Mouse (Mus musculus): ENCODE data around the gene Inpp4b. TPM values are rescaled to one million over a fixed set of nuclear protein-coding genes. Genes with fewer than 3 reads are reported as not detected.

The Inpp4b gene
- polyA plus RNA-seq, 1 experiment from 2014 or later = 11.0 TPM

DNA sequence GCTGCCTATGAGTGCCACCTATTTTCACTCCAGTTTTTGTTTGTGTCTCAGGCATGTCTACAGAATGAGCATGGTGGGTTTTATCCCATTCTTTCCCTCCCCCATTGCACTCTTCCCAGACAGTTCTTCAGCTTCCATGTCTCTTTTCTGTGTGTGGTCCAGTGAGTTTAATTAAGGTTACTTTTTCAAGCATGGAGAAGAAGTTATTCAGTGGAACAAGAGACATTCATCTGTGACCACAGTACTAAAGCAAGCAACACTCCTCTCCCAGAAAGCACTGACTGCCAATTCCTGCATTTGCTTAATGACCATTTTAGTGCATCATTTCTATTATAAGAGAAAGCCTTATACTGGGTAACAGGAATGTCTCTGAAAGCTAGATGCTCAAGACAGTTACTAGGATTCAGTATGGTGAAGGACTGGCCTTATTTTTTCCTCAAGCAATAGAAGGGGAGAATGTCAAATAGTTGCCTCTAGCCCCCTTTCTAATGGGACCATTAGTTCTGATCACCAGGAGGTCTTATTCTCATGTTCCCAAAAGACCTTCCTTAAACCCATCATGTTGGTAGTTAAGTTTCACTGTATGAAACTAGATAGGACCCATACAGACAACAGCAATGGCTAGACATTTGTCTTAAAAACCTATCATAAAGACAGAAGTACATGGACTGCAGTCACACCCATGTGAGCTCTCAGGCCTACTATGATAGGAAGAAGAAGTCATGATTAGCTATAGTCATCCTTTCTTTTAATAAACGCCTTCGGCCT, 147.7 kb downstream of the Inpp4b start:
- ATAC-seq = no peak
- no peaks in the 10 kb centered on the region for H3K4me1 ChIP-seq (ENCODE audit: control insufficient read depth, insufficient read depth, low read length)
- H3K9ac ChIP-seq (ENCODE audit: low read depth, low read length) = no peak overlapping the region
- no peak overlapping the region for H3K4me2 ChIP-seq (ENCODE audit: low read length)
- WGBS = 81% methylated on average over 2 of the region's 2 CpGs
- H3K27me3 ChIP-seq (ENCODE audit: control insufficient read depth, insufficient read depth, low read depth, low read length) = no peaks in the 10 kb centered on the region
- no peak overlapping the region for H3K4me3 ChIP-seq (ENCODE audit: low read depth, low read length)
- H3K36me3 ChIP-seq (ENCODE audit: control insufficient read depth, insufficient read depth, low read length) = no peaks in the 10 kb centered on the region
- no peaks in the 10 kb centered on the region for H3K9me3 ChIP-seq (replicated peaks; ENCODE audit: control insufficient read depth, low read length, poor library complexity, severe bottlenecking)
- no peak overlapping the region for H3K27ac ChIP-seq (ENCODE audit: low read length)

DNA sequence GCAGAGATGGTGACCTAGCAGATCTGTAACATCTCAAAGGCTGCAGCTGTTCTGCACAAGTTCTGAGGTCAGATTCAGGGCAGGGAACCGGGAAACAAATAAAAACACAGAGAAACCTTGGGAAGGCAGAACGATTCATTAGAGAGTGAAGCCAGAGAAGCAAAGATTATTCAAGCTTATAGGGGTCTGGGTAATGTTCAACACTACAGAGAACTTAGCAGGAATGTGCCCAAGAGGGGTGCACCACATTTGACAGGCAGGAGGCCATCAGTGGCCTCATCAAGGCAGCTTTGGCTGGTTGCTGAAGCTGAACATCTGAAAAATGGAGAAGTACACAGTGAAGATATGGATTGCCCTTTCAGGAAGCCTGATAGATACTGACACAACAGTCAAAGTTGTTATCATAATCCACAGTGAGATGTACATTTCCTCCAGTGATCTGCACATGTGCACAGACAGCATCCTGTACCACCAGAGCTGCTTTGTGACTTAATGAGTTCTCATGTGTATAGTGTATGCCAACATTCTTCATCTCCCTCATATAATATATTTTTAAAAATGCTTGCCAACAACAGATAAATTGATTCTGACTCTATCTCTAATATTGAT, 148.8 kb downstream of the Inpp4b start:
- Histone ChIP-seq H3K4me2 (ENCODE audit: low read length) (no peak overlapping the region), H3K36me3 (ENCODE audit: control insufficient read depth, insufficient read depth, low read length) (no peaks in the 10 kb centered on the region), H3K9me3 (replicated peaks; ENCODE audit: control insufficient read depth, low read length, poor library complexity, severe bottlenecking) (no peaks in the 10 kb centered on the region), H3K4me3 (ENCODE audit: low read depth, low read length) (no peak overlapping the region), H3K4me1 (ENCODE audit: control insufficient read depth, insufficient read depth, low read length) (no peaks in the 10 kb centered on the region), H3K9ac (ENCODE audit: low read depth, low read length) (no peak overlapping the region), H3K27me3 (ENCODE audit: control insufficient read depth, insufficient read depth, low read depth, low read length) (no peaks in the 10 kb centered on the region), H3K27ac (ENCODE audit: low read length) (no peak overlapping the region)
- WGBS = 60% methylated on average over 2 of the region's 2 CpGs
- no peak for ATAC-seq

DNA sequence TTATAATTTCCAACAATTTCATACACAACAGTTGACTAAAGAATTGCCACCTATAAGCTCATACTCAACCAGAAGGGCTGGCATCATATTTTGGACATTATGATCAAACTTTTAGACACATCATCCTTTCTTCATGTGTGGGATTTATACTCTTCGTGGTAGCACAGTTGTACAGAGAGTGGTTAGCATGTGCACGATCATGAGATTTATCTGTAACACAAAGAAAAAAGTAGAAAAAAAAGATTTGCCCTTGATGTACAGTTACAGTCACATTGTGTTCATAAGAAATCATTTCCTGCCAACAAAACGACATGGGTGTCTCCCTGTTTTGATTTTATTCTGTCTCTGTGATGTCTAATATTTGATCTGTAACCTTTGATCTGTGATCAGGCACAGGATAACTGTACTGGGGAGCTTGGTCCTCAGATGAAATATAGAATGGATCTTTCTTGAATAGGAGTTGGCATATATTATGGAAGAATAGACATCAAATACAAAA, 149.4 kb downstream of the Inpp4b start:
- no peaks in the 10 kb centered on the region for H3K9me3 ChIP-seq (replicated peaks; ENCODE audit: control insufficient read depth, low read length, poor library complexity, severe bottlenecking)
- 73% methylated on average over 3 of the region's 3 CpGs for WGBS
- no peak overlapping the region for H3K27ac ChIP-seq (ENCODE audit: low read length)
- H3K27me3 ChIP-seq (ENCODE audit: control insufficient read depth, insufficient read depth, low read depth, low read length) = no peaks in the 10 kb centered on the region
- no peak for ATAC-seq
- H3K4me2 ChIP-seq (ENCODE audit: low read length) = no peak overlapping the region
- no peaks in the 10 kb centered on the region for H3K4me1 ChIP-seq (ENCODE audit: control insufficient read depth, insufficient read depth, low read length)
- H3K9ac ChIP-seq (ENCODE audit: low read depth, low read length) = no peak overlapping the region
- no peak overlapping the region for H3K4me3 ChIP-seq (ENCODE audit: low read depth, low read length)
- H3K36me3 ChIP-seq (ENCODE audit: control insufficient read depth, insufficient read depth, low read length) = no peaks in the 10 kb centered on the region

DNA sequence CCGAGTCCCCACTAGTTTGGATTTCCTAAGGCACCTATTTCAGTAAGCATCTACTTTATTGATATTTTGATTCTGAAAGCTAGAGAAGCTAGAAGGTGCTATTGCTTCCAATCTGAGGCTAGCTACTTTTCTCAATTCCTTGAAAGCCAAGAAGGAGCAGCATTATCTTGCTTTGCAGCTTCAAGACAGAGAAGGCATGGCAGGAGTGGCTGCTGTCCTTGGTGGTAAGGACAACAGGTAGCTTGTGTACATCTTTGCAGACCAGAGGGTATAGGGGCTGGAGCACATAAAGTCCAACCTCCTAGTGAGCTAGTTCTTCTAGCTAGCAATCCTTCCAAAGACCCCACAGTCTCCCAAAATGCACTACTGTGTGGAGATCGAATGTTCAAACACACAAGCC, 152.5 kb downstream of the Inpp4b start:
- Histone ChIP-seq H3K9me3 (replicated peaks; ENCODE audit: control insufficient read depth, low read length, poor library complexity, severe bottlenecking) (no peaks in the 10 kb centered on the region), H3K4me2 (ENCODE audit: low read length) (no peak overlapping the region), H3K4me1 (ENCODE audit: control insufficient read depth, insufficient read depth, low read length) (no peaks in the 10 kb centered on the region), H3K27me3 (ENCODE audit: control insufficient read depth, insufficient read depth, low read depth, low read length) (no peaks in the 10 kb centered on the region), H3K9ac (ENCODE audit: low read depth, low read length) (no peak overlapping the region), H3K36me3 (ENCODE audit: control insufficient read depth, insufficient read depth, low read length) (no peaks in the 10 kb centered on the region), H3K4me3 (ENCODE audit: low read depth, low read length) (no peak overlapping the region), H3K27ac (ENCODE audit: low read length) (no peak overlapping the region)
- 98% methylated on average over 2 of the region's 2 CpGs for WGBS
- no peak for ATAC-seq

DNA sequence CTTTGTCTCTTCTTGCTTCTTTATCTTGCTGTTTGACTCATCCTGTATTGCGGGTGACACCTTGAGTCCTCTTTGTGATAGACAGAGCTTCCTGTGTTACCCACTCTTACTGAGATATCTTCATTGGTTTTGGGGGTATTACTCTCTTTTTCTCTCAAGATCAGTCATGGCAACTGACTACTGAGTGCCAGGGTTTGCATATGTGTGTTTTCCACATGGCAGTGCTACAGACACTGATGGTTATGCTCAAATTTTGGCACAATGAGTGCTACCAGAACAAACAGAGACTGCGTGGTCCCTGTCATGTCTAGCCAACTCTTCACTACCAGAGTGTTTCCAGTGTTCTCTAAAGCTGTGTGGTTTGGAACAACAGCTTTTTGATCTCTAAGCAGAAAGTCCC, 155.3 kb downstream of the Inpp4b start:
- 87% methylated on average over 2 of the region's 2 CpGs for WGBS
- Histone ChIP-seq H3K27ac (ENCODE audit: low read length) (no peak overlapping the region), H3K4me2 (ENCODE audit: low read length) (no peak overlapping the region), H3K27me3 (ENCODE audit: control insufficient read depth, insufficient read depth, low read depth, low read length) (no peaks in the 10 kb centered on the region), H3K9me3 (replicated peaks; ENCODE audit: control insufficient read depth, low read length, poor library complexity, severe bottlenecking) (no peaks in the 10 kb centered on the region), H3K36me3 (ENCODE audit: control insufficient read depth, insufficient read depth, low read length) (no peaks in the 10 kb centered on the region), H3K9ac (ENCODE audit: low read depth, low read length) (no peak overlapping the region), H3K4me1 (ENCODE audit: control insufficient read depth, insufficient read depth, low read length) (no peaks in the 10 kb centered on the region), H3K4me3 (ENCODE audit: low read depth, low read length) (no peak overlapping the region)
- ATAC-seq = no peak

DNA sequence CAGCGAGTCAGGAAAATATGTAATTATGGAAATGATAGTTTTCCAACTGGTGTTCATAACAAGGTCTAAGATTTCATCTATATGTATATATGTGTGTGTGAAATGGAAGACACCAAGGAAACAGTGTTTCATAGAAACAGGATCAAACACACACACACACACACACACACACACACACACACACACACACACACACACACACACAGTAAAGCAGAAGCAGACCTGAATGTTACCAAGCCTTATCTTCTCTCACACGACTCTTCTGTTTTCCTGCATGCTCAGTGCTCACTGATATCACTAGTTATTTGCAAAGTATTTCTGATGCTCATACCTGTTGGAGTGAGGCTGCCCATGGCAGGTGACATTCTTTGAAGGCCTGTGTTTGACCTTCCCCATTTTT, 159.9 kb downstream of the Inpp4b start:
- Histone ChIP-seq H3K27ac (ENCODE audit: low read length) (no peak overlapping the region), H3K9me3 (replicated peaks; ENCODE audit: control insufficient read depth, low read length, poor library complexity, severe bottlenecking) (no peaks in the 10 kb centered on the region), H3K9ac (ENCODE audit: low read depth, low read length) (no peak overlapping the region), H3K4me2 (ENCODE audit: low read length) (no peak overlapping the region), H3K4me3 (ENCODE audit: low read depth, low read length) (no peak overlapping the region), H3K4me1 (ENCODE audit: control insufficient read depth, insufficient read depth, low read length) (no peaks in the 10 kb centered on the region), H3K27me3 (ENCODE audit: control insufficient read depth, insufficient read depth, low read depth, low read length) (no peaks in the 10 kb centered on the region), H3K36me3 (ENCODE audit: control insufficient read depth, insufficient read depth, low read length) (no peaks in the 10 kb centered on the region)
- no peak for ATAC-seq
- 74% methylated on average over 2 of the region's 2 CpGs for WGBS

DNA sequence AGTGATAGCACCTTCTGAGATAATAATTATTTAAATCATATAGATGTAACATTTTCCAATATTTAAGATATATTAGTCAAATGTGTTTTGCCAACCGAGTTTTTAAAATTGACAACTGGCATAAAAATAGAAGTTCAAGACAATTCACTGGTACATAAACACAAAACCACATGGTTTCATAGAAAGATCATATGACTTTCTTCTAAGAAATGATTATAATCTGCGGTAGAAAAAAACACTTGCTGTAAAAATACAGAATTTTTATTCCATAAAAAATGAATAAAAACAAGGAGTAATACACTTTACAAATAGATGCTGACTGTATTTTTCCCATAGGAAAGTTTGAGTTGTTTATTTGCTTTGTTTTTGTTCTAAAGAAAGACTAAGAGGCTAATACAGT, 160.6 kb downstream of the Inpp4b start:
- ATAC-seq = no peak

DNA sequence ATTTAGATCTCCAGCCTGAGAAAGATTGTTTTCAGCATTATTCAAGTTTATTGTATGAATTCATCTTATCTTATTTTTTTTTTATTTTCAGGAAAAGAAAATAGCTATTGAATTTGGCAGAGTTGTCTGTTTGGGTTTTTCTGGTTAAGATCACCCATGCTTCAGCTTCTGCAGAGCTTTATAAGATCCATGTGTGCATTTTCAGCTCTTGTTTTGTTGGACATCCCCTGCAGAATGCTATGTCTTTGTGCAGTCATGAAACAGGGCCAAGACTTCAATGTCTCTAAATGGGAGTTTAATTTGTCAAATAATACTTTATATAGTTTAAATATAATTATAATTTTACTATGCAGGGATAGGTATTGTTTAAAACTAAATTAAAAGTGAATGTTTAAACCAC, 170.5 kb downstream of the Inpp4b start:
- no peaks in the 10 kb centered on the region for H3K9me3 ChIP-seq (replicated peaks; ENCODE audit: control insufficient read depth, low read length, poor library complexity, severe bottlenecking)
- no peak overlapping the region for H3K9ac ChIP-seq (ENCODE audit: low read depth, low read length)
- H3K27ac ChIP-seq (ENCODE audit: low read length) = no peak overlapping the region
- H3K27me3 ChIP-seq (ENCODE audit: control insufficient read depth, insufficient read depth, low read depth, low read length) = no peaks in the 10 kb centered on the region
- H3K4me1 ChIP-seq (ENCODE audit: control insufficient read depth, insufficient read depth, low read length) = no peaks in the 10 kb centered on the region
- no peak for ATAC-seq
- no peak overlapping the region for H3K4me3 ChIP-seq (ENCODE audit: low read depth, low read length)
- no peak overlapping the region for H3K4me2 ChIP-seq (ENCODE audit: low read length)
- no peaks in the 10 kb centered on the region for H3K36me3 ChIP-seq (ENCODE audit: control insufficient read depth, insufficient read depth, low read length)

More for the DNA sequence above, 160.6 kb downstream of the Inpp4b start:
- Histone ChIP-seq H3K9ac (ENCODE audit: low read depth, low read length) (no peak overlapping the region), H3K27ac (ENCODE audit: low read length) (no peak overlapping the region), H3K4me2 (ENCODE audit: low read length) (no peak overlapping the region), H3K36me3 (ENCODE audit: control insufficient read depth, insufficient read depth, low read length) (no peaks in the 10 kb centered on the region), H3K4me3 (ENCODE audit: low read depth, low read length) (no peak overlapping the region), H3K9me3 (replicated peaks; ENCODE audit: control insufficient read depth, low read length, poor library complexity, severe bottlenecking) (no peaks in the 10 kb centered on the region), H3K4me1 (ENCODE audit: control insufficient read depth, insufficient read depth, low read length) (no peaks in the 10 kb centered on the region), H3K27me3 (ENCODE audit: control insufficient read depth, insufficient read depth, low read depth, low read length) (no peaks in the 10 kb centered on the region)
- 78% methylated on average over 2 of the region's 2 CpGs for WGBS

DNA sequence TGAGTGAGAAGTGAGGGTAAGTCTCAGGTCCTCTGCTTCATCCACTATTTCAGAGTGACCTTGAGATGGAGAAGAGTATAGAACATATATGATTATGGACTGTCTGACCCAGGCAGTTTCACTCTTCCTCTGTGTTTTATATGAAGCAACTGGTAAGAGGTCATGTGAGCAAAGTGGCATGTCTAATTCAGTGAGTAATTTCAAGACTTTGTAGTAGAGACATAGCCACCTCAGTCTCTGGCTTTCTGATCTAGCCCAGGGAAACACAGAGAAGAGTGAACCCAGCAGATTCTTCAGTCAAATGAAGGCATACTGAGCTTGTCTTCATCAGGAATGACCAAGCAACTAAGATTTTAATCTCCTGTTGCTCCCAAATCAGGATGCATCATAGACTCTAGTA, 172.1 kb downstream of the Inpp4b start:
- no peak for ATAC-seq
- Histone ChIP-seq H3K36me3 (ENCODE audit: control insufficient read depth, insufficient read depth, low read length) (no peaks in the 10 kb centered on the region), H3K27ac (ENCODE audit: low read length) (no peak overlapping the region), H3K4me3 (ENCODE audit: low read depth, low read length) (no peak overlapping the region), H3K9me3 (replicated peaks; ENCODE audit: control insufficient read depth, low read length, poor library complexity, severe bottlenecking) (no peaks in the 10 kb centered on the region), H3K4me1 (ENCODE audit: control insufficient read depth, insufficient read depth, low read length) (no peaks in the 10 kb centered on the region), H3K27me3 (ENCODE audit: control insufficient read depth, insufficient read depth, low read depth, low read length) (no peaks in the 10 kb centered on the region), H3K4me2 (ENCODE audit: low read length) (no peak overlapping the region), H3K9ac (ENCODE audit: low read depth, low read length) (no peak overlapping the region)
